Mouse (Mus musculus) erythroblast, embryonic 14.5 days (primary cell): ENCODE data around the gene Slc48a1.

Experiments
- GATA1 ChIP-seq: IDR thresholded peaks from 2 replicates; pipeline ENCODE4 v1.6.1; 2012; ENCODE audit warnings: low read length, inconsistent platforms, mixed read lengths
- TAL1 ChIP-seq: IDR thresholded peaks from 3 replicates; pipeline ENCODE4 v1.6.1; 2012; ENCODE audit warnings: low read length, inconsistent platforms, mixed read lengths

DNA sequence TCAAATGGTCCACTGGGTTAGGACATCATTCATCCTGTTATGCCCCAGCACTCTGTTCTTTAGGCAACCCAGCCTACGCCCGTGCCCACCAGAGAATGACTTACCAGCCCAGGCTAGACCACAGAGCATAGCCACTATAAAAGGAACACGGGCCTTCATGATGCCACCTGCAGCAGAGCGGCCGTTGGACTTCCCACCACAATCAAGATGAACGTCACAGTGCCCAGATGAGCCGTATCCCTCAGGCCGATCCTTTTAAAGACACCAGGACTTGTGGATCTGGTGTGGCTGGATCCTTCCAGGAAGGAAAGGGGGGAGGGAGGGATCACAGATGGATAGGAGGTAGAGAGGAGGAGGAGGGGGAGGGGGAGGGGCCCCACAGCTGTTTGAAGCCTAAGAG lies 47.2 kb upstream of the Slc48a1 start, which contains the start of gene Endou:
- TF ChIP-seq TAL1, result no peak
- no peak for TF ChIP-seq GATA1
